Mouse (Mus musculus) cortical plate, adult 2 months (tissue): ENCODE data around the gene Ppm1d.

Experiments used
- CTCF ChIP-seq: fragments of 200-500 bp; IDR thresholded peaks from 2 replicates; pipeline ENCODE4 v1.5.1; 2011; ENCODE audit warnings: mild to moderate bottlenecking, control low read depth, low read length; ENCODE audit not compliant: insufficient read depth; ENCODE audit errors: extremely low read depth
- POLR2A ChIP-seq: fragments of 200-500 bp; IDR thresholded peaks from 2 replicates; pipeline ENCODE4 v1.6.1; 2011; ENCODE audit warnings: mild to moderate bottlenecking, low read length, control low read depth; ENCODE audit not compliant: insufficient read depth; ENCODE audit errors: extremely low read depth

DNA sequence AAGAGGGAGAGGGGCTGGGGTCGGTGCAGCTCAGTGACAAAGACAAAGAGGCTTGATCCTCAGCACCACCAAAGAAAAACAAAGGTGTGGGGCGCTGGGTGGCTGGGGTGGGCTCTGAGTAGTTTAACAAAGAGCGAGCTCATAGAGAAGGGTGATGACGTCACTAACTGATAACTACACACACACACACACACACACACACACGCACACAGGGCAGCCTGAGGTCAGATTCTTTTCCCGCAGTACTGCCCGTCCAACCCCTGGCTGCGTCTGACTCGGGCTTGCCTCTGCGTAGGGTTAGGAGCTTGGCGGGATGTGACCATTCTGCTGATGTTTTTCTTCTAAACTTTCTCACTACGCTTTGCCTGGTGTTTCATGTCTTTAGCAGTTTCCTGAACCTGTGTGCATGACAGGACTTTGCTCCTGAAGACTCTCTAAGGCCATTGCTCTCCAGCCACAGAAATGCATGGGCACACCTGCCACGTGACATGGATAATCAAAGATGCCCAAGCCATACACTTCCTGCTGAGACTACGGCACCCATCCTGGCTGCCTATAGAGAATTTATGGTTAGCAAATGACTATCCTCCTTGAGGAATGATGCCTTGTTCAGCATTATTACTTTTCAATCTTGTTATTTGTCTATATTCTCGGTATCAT lies 29.7 kb upstream of the Ppm1d start:
- TF ChIP-seq CTCF (no peak), POLR2A (no peak)
